Mouse (Mus musculus) CD4-positive, CD25-positive, alpha-beta regulatory T cell, adult 2 months (primary cell): ENCODE results near the gene Tmem44.

Experiments
- DNase-seq: peaks from one replicate; pipeline ENCODE4 v3.0.0-alpha.2; 2012; ENCODE audit warnings: low read depth, low spot score

The Tmem44 gene

GRCm38 (mm10) chr16:30518635-30519034 lies 32.0 kb downstream of the Tmem44 start:
- DNase-seq: no peak

DNA sequence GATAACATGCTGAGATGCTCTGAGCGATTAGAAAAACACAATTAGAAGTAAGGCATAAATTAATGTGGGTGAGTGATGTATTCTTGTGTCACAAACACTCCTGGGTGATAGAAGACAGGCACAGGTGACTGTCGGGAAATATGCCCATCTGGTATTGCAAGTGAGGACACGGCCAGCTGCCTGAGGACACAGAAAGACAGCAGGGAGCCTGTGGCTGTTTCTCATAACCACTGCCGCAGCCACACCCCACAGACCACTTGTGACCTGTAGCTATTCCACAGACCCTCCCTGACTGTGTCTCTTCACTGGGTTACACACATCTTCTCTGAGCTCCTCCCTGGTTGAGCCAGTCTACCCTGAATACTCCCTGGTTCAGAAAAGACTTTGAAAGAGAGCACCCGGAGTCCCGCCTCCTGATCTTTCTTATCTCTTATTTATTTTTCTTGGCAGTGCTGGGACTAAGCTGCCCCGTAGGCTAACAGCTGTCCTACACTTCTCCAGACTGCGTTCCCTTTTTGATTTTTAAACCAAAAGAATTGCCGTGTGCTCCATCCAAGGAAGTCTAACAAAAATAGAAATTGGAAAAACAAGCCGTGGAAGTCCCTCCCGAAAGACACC lies 32.9 kb downstream of the Tmem44 start:
- DNase-seq: no peak

GRCm38 (mm10) chr16:30516993-30517392 lies 33.6 kb downstream of the Tmem44 start:
- DNase-seq: no peak

GRCm38 (mm10) chr16:30515418-30515817 lies 35.2 kb downstream of the Tmem44 start:
- peak; percentile 76 for DNase-seq

DNA sequence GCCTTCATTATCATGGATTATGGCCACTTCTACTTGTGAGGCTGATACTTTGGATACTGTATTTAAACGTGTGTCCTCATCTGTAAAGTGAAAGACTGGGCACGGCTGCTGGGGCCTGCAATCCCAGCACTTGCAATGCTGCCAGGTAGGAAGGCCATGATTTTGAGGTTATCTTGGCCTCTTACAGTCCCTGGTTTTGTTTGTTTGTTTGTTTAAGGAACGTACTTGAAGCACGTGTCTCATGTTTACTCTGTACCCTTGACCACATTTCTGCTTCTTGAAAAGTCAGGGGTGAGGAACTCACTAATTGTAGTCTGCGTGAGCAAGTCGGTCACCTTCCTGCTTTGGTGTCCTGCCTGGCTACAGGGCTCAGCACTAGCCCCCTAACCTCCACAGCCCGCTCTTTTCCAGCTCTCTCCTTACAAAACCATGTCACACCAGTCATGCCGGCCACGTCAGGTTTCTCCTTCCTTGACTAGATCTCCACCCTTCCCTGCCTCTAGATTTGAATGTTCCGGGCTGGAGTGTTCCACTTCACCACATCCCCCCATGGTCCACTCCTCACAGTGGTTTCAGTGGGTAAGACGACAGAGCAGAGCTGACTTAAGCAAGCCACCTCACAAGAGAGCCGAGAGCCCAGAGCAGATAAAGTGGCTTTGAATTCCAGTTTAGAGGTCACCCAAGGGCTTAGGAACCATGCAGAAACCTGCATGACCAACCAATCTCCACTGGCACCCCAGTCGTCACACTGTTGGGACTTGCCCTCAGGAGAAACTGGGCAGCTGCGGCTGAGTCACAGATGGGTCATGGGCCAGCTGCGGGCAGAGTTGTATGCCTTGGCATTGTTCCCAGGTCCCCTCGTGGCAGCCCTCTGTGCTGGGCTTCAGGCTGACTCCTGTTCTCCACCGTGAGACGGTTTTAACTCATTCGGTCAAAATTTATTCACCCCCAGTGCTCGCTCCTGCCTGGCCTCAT lies 37.3 kb downstream of the Tmem44 start:
- DNase-seq: no peak

- no peak for DNase-seq
Observed at GRCm38 (mm10) chr16:30512375-30513049, 38.1 kb downstream of the Tmem44 start.

GRCm38 (mm10) chr16:30511563-30512340 lies 38.9 kb downstream of the Tmem44 start:
- DNase-seq: no peak

DNA sequence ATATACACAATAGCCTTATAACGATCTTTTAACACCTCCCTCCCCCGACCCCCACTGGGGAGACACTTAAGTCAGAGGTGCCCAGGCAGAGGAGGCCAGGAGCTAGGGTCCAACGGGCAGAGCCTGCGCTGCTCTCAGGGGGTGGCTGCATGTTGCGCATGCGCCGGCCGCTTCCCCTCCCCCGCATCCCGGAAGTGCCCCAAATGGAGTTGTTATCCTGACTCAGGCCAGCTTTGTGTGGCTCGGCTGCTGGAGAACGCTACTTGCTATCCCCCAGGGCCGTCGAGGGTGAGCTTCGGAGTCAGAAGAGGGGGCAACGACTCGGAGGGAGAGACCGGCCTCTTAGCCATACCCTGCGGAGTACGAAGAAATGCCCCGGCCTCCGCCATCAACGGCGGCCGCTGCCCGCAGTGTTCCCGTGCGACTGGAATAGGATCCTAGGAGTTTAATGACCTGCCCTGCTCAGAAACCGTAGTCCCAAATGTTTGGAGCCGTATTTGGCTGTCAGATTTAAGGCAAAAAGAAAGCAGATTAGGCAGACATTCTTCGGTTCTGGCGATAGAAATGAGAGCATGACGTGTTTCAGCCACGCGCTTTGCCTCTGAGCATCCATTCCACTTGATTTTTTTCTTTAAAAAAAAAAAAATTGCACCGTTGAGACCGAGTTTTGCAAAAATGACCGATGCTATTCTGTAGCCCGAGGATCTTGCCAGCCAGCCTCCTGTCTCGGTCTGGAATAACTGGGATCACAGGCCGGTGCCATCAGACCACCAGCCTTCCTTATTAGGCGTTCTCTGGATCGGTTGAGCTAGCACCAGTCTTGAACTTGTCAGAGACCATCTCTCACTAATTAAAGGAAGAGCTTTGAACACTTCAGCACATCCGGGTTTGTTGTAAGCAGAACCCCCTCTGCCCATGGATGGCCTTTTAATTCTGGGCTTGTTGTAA lies 39.9 kb downstream of the Tmem44 start:
- DNase-seq: peak; percentile 94

GRCm38 (mm10) chr16:30510091-30510490 lies 40.6 kb downstream of the Tmem44 start:
- peak; percentile 55 for DNase-seq

GRCm38 (mm10) chr16:30509340-30509739 lies 41.3 kb downstream of the Tmem44 start:
- DNase-seq: no peak

- no peak for DNase-seq
Observed at GRCm38 (mm10) chr16:30508738-30509137, 41.9 kb downstream of the Tmem44 start.

DNA sequence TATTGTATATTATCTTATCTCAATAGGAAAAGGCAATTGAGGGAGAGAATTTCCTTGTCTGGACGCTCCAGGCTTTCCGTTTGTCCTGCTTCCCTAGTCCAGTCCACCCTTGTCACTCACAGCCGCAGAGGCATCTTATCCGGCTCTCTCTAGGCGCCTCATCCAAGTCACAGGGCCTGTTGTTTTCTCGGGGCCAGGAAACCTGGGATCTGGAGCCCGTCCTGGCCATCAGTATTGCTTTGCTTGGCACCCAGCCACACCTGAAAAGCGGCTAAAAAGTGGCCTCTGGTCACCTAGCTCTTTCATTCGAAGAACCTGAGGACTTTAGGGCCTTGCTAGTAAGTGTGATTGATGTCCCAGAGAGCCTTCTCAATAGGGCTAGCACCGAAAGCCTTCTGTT lies 43.5 kb downstream of the Tmem44 start:
- no peak for DNase-seq

- DNase-seq: no peak
Observed at GRCm38 (mm10) chr16:30505311-30506031, 45.2 kb downstream of the Tmem44 start.

- DNase-seq: no peak
Observed at GRCm38 (mm10) chr16:30504856-30505255, 45.8 kb downstream of the Tmem44 start.

DNA sequence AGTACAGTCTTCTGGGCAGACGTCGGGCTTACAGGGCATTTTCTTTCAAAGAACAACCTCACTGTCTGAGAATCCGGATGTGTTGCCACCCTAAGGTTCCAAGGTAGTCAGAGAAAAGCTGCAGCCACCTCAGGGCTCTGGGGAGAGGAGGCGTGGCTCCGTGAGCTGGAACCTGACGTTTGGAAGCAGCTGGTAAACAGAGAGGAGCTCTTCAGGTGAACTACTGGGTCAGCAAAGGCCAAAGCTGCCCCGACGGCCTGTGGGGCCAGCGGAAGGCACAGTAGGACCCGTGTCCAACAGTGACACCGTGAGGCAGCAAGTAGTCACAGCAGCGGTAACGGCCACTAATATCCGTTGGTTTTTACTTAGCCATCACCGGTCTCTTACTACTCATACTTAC lies 46.7 kb downstream of the Tmem44 start:
- peak; percentile 74 for DNase-seq

DNA sequence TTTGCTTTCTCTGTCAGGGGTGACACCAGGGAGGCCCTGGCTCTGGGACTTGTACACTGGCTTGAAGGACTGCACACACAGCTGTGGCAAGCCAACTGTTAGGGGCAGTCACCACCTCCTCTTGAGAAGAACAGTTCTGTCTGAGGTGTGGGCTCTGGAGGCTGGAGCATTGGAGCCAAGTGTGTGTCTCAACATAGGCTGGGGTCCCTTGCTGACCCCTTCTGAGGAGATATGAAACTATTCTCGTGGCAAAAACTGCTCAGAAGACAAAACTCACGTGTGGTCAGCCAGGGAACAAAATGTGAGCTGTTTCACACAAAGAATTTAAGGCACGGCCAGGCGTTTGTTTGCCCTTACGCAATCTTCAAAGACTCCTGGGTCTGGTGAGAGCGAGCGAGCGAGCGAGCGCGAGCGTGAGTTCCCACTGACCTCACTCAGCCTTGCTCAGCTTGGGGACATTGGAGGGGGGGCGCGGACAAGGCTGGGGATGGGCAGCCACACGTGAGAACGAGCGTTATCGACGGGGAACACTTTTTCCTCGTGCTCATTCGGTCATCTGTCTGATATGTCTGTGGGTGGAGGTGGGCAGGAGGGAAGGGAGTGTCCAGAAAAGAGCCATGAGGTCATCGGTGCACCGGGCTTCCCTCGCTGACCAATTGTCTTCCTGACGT lies 48.3 kb downstream of the Tmem44 start:
- DNase-seq: no peak

DNA sequence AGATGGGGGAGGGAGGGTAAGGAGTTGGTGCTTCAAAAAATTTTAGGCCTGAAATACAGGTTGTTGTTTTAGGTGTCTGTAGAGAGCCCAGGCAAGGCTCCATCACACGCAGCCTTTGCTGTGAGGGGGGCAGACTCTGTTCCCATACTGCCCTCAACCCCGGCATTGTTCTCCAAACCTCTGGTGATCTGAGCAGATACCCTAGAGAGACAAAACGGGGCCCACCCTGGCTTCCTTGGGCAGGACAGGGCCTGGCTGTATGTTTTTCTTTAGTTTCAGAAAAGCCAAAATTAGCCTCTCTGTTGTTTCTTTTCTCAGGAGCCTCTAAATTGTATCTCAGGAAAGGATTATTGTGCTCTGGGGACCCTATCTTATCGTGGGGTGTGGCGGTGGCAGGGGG lies 49.0 kb downstream of the Tmem44 start:
- no peak for DNase-seq

- DNase-seq: no peak
Observed at GRCm38 (mm10) chr16:30500223-30500622, 50.4 kb downstream of the Tmem44 start.
